Mouse (Mus musculus): ENCODE measurements around the gene Nudcd2. TPM values are rescaled to one million over a fixed set of nuclear protein-coding genes. Genes with fewer than 3 reads are reported as not detected.

Nudcd2 gene
- polyA plus RNA-seq, 1 experiment, result 20.0 TPM

DNA sequence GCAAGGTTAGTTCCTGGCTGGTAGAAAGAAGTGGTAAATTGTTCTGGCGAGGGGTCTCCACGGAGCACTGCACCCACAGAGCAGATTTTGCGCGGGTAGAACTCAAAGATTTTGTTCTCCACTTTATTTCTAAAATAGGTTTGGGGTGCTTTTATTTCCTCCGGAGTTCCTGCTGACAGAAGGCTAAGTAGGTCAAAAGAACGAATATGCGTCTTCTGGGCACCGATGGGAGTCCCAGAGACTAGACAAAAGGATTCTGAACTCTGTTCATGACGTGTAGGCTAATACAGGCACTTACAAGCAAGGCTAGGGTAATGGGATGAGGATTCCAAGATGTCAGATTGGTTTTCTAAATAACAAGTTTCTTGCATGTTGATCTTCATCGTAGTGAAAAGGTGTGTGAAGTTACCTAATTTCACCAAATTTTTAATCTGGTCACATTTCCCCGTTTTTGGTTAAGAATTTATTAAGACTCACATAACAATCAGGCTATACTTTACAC, 835 bp downstream of the Nudcd2 start:
- H3K4me1 ChIP-seq (replicated peaks; ENCODE audit: control insufficient read depth, insufficient read depth, low read length), result peaks cover 3% of the 10 kb centered on the region
- H3K27ac ChIP-seq (ENCODE audit: control insufficient read depth, insufficient read depth, low read length), result no peak overlapping the region
- WGBS, result 4% methylated on average over 11 of the region's 11 CpGs
- peak overlapping the region; percentile 93 for H3K4me3 ChIP-seq (ENCODE audit: control insufficient read depth, insufficient read depth, low read length)
- peaks cover 20% of the 10 kb centered on the region for H3K36me3 ChIP-seq (ENCODE audit: control insufficient read depth, insufficient read depth, low read length)
- no peaks in the 10 kb centered on the region for H3K27me3 ChIP-seq (ENCODE audit: control insufficient read depth, insufficient read depth, low read length)
- TF ChIP-seq POLR2A (IDR thresholded peaks at IDR 0.05; ENCODE audit: control insufficient read depth, extremely low read depth, insufficient read depth, low read length, poor library complexity) (no peak), CTCF (IDR thresholded peaks at IDR 0.05; ENCODE audit: borderline replicate concordance, control insufficient read depth, extremely low read depth, insufficient read depth, low read length, poor library complexity) (no peak)
- no peak for DNase-seq

DNA sequence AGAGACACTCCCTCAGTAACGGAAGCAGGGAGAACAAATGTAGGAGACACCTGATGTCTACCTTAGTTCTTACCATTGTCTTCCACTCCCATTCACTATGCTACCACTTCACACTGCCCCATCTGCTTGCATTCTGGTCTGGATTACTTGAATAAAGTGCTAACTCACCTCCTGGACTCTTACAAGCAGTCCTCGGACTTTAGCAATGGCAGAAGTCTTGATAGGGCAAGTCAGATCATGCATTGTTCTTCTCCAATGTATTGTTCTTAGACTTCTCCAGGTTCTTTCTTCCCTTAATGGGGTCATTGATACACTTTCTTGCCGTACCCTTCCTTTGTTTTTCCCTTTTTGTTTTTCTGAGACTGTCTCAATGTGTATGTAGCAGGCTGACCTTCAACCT, 3.9 kb downstream of the Nudcd2 start:
- no peak overlapping the region for H3K4me3 ChIP-seq (ENCODE audit: control insufficient read depth, insufficient read depth, low read length)
- TF ChIP-seq CTCF (IDR thresholded peaks at IDR 0.05; ENCODE audit: borderline replicate concordance, control insufficient read depth, extremely low read depth, insufficient read depth, low read length, poor library complexity) (no peak), POLR2A (IDR thresholded peaks at IDR 0.05; ENCODE audit: control insufficient read depth, extremely low read depth, insufficient read depth, low read length, poor library complexity) (no peak)
- H3K27ac ChIP-seq (ENCODE audit: control insufficient read depth, insufficient read depth, low read length), result no peak overlapping the region
- no peaks in the 10 kb centered on the region for H3K27me3 ChIP-seq (ENCODE audit: control insufficient read depth, insufficient read depth, low read length)
- DNase-seq, result no peak
- peaks cover 3% of the 10 kb centered on the region for H3K4me1 ChIP-seq (replicated peaks; ENCODE audit: control insufficient read depth, insufficient read depth, low read length)
- over 99% methylated on average over 3 of the region's 3 CpGs for WGBS
- H3K36me3 ChIP-seq (ENCODE audit: control insufficient read depth, insufficient read depth, low read length), result peaks cover 24% of the 10 kb centered on the region

GRCm38 (mm10) chr11:40741605-40742262, 8.3 kb downstream of the Nudcd2 start:
- Histone ChIP-seq H3K4me1 (replicated peaks; ENCODE audit: control insufficient read depth, insufficient read depth, low read length) (no peaks in the 10 kb centered on the region), H3K27me3 (ENCODE audit: control insufficient read depth, insufficient read depth, low read length) (no peaks in the 10 kb centered on the region), H3K27ac (ENCODE audit: control insufficient read depth, insufficient read depth, low read length) (no peak overlapping the region), H3K36me3 (ENCODE audit: control insufficient read depth, insufficient read depth, low read length) (peaks cover 23% of the 10 kb centered on the region), H3K4me3 (ENCODE audit: control insufficient read depth, insufficient read depth, low read length) (no peak overlapping the region)
- WGBS, result 94% methylated on average over 12 of the region's 12 CpGs
- TF ChIP-seq POLR2A (IDR thresholded peaks at IDR 0.05; ENCODE audit: control insufficient read depth, extremely low read depth, insufficient read depth, low read length, poor library complexity) (no peak), CTCF (IDR thresholded peaks at IDR 0.05; ENCODE audit: borderline replicate concordance, control insufficient read depth, extremely low read depth, insufficient read depth, low read length, poor library complexity) (no peak)
- DNase-seq, result no peak

- Histone ChIP-seq H3K4me3 (ENCODE audit: control insufficient read depth, insufficient read depth, low read length) (no peak overlapping the region), H3K27me3 (ENCODE audit: control insufficient read depth, insufficient read depth, low read length) (no peaks in the 10 kb centered on the region), H3K27ac (ENCODE audit: control insufficient read depth, insufficient read depth, low read length) (no peak overlapping the region), H3K4me1 (replicated peaks; ENCODE audit: control insufficient read depth, insufficient read depth, low read length) (no peaks in the 10 kb centered on the region), H3K36me3 (ENCODE audit: control insufficient read depth, insufficient read depth, low read length) (peaks cover 4% of the 10 kb centered on the region; the same call in 1 of the 2 replicates)
- TF ChIP-seq POLR2A (IDR thresholded peaks at IDR 0.05; ENCODE audit: control insufficient read depth, extremely low read depth, insufficient read depth, low read length, poor library complexity) (no peak), CTCF (IDR thresholded peaks at IDR 0.05; ENCODE audit: borderline replicate concordance, control insufficient read depth, extremely low read depth, insufficient read depth, low read length, poor library complexity) (no peak)
- no peak for DNase-seq
- WGBS, result 41% methylated on average over 3 of the region's 3 CpGs
Measured at GRCm38 (mm10) chr11:40744348-40744747, 10.9 kb downstream of the Nudcd2 start.

DNA sequence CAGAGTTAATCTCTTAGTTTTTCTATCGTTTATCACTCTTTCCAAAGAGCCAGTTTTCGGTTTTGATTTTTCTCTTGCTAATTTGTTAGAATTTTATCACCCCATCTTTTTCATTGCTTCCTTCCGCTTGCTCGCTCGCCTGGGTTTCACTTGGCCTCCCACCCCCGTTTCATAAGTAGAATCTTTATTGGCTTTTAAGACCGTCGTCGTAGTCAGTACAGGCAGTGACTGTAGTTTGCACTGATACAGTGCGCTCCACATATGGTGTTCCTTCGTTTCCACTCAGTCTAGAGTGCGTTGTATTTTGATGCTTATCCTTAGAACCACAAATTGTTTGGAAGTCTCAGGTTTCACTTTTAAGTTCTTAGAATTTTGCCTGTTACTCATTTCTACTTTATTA, 12.9 kb downstream of the Nudcd2 start:
- WGBS, result 95% methylated on average over 12 of the region's 12 CpGs
- no peak for TF ChIP-seq CTCF (IDR thresholded peaks at IDR 0.05; ENCODE audit: borderline replicate concordance, control insufficient read depth, extremely low read depth, insufficient read depth, low read length, poor library complexity)
- no peak for TF ChIP-seq POLR2A (IDR thresholded peaks at IDR 0.05; ENCODE audit: control insufficient read depth, extremely low read depth, insufficient read depth, low read length, poor library complexity)
- Histone ChIP-seq H3K4me1 (replicated peaks; ENCODE audit: control insufficient read depth, insufficient read depth, low read length) (no peaks in the 10 kb centered on the region), H3K36me3 (ENCODE audit: control insufficient read depth, insufficient read depth, low read length) (peaks cover 20% of the 10 kb centered on the region), H3K27ac (ENCODE audit: control insufficient read depth, insufficient read depth, low read length) (no peak overlapping the region), H3K27me3 (ENCODE audit: control insufficient read depth, insufficient read depth, low read length) (no peaks in the 10 kb centered on the region), H3K4me3 (ENCODE audit: control insufficient read depth, insufficient read depth, low read length) (no peak overlapping the region)
- no peak for DNase-seq

GRCm38 (mm10) chr11:40747716-40748115, 14.2 kb downstream of the Nudcd2 start:
- TF ChIP-seq CTCF (IDR thresholded peaks at IDR 0.05; ENCODE audit: borderline replicate concordance, control insufficient read depth, extremely low read depth, insufficient read depth, low read length, poor library complexity), result no peak
- TF ChIP-seq POLR2A (IDR thresholded peaks at IDR 0.05; ENCODE audit: control insufficient read depth, extremely low read depth, insufficient read depth, low read length, poor library complexity), result no peak
- no peak for DNase-seq
- 99% methylated on average over 2 of the region's 2 CpGs for WGBS
- Histone ChIP-seq H3K27me3 (ENCODE audit: control insufficient read depth, insufficient read depth, low read length) (no peaks in the 10 kb centered on the region), H3K4me3 (ENCODE audit: control insufficient read depth, insufficient read depth, low read length) (no peak overlapping the region), H3K36me3 (ENCODE audit: control insufficient read depth, insufficient read depth, low read length) (peaks cover 26% of the 10 kb centered on the region), H3K4me1 (replicated peaks; ENCODE audit: control insufficient read depth, insufficient read depth, low read length) (no peaks in the 10 kb centered on the region), H3K27ac (ENCODE audit: control insufficient read depth, insufficient read depth, low read length) (no peak overlapping the region)
